Comparison of ENCODE assay signal across 16 mouse cellular contexts in the genomic region with DNA sequence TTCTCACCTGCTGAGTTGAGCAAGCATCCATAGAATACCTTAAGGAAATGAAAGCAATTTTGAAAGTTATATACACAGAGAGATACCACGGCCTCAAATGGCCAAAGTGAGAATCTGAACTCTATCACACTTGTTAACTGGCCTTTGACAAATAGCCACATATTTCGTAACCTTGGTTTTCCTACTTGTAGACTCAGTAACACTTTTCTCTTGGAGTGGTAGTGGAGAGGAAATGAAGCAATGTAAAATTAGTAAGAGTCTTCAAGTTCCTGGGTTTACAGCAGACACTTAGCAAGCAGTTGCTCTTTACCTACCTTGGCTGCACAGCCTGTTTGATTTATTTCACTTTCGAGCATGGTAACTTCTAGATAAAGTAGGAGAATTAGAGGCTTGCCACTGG. TPM values are rescaled to one million over a fixed set of nuclear protein-coding genes. Genes with fewer than 3 reads are reported as not detected.
DNase-seq lines count a peak whose midpoint lies in the region; ATAC-seq and TF ChIP-seq lines count a peak whose summit lies in the region.
"Had no signal": no experiment of that assay in that cellular context is flagged by ENCODE, and none has a peak within 500 bp of the region (broad histone marks: within the 10 kb centered on the region; RNA-seq: fewer than 3 reads in every experiment).

No protein-coding gene starts in this region.

- no peak for DNase-seq in heart, adult 11 months
- DNase-seq in lung, adult 2 months, result no peak
- no peak for DNase-seq in testis, postnatal 10 days (ENCODE audit: low spot score)
- DNase-seq: cerebellum, postnatal 25 days; heart, postnatal 36 days; kidney, postnatal 10 days had no signal

- ATAC-seq in heart, embryonic 15.5 days (replicated peaks; ENCODE audit: insufficient number of reproducible peaks, insufficient read depth, low FRiP score, low read depth), result no peak
- no peak for ATAC-seq in lung, embryonic 15.5 days (ENCODE audit: borderline replicate concordance, extremely low read depth, low FRiP score, low TSS enrichment)
- ATAC-seq in megakaryocyte, adult 5-6 weeks (ENCODE audit: poor library complexity, severe bottlenecking), result peak; percentile 26; the same call in 1 of the 2 replicates
- ATAC-seq in cerebellum, adult (ENCODE audit: insufficient number of reproducible peaks, low FRiP score, low TSS enrichment), result no peak
- ATAC-seq: forebrain, embryonic 16.5 days; hindbrain, embryonic 16.5 days; intestine, postnatal 0 days; midbrain, embryonic 13.5 days had no signal

- no peaks in the 10 kb centered on the region for H3K9me3 ChIP-seq in heart, embryonic 15.5 days (replicated peaks)
- H3K9me3 ChIP-seq in lung, embryonic 15.5 days, result no peaks in the 10 kb centered on the region
- H3K9me3 ChIP-seq: midbrain, embryonic 13.5 days had no signal

- H3K4me1 ChIP-seq in heart, embryonic 15.5 days (replicated peaks), result 0 out of 2 replicates have a peak, but pooled peaks cover 10% of the 10 kb centered on the region
- H3K4me1 ChIP-seq in lung, embryonic 15.5 days, result peaks cover 18% of the 10 kb centered on the region; the same call in 1 of the 2 replicates
- H3K4me1 ChIP-seq in lung, adult 2 months (ENCODE audit: control insufficient read depth, insufficient read depth, low read length), result peaks cover 11% of the 10 kb centered on the region
- H3K4me1 ChIP-seq in bone marrow macrophage, adult 2 months (ENCODE audit: control insufficient read depth, insufficient read depth, low read length), result peaks cover 31% of the 10 kb centered on the region
- H3K4me1 ChIP-seq: midbrain, embryonic 13.5 days had no signal

- peak overlapping the region; percentile 10; the same call in 1 of the 2 replicates for H3K27ac ChIP-seq in heart, embryonic 15.5 days
- peak overlapping the region; percentile 87 for H3K27ac ChIP-seq in lung, embryonic 15.5 days
- H3K27ac ChIP-seq in bone marrow macrophage, adult 2 months (ENCODE audit: insufficient read depth, low read depth, low read length), result peak overlapping the region; percentile 26; the same call in 1 of the 2 replicates
- H3K27ac ChIP-seq: midbrain, embryonic 13.5 days had no signal

- no peak overlapping the region for H3K4me2 ChIP-seq in heart, embryonic 15.5 days
- no peak overlapping the region for H3K4me2 ChIP-seq in lung, embryonic 15.5 days
- H3K4me2 ChIP-seq: midbrain, embryonic 13.5 days had no signal

- no peak overlapping the region for H3K9ac ChIP-seq in heart, embryonic 15.5 days
- no peak overlapping the region for H3K9ac ChIP-seq in lung, embryonic 15.5 days
- H3K9ac ChIP-seq: midbrain, embryonic 13.5 days had no signal

- TF ChIP-seq CTCF in lung, adult 2 months (IDR thresholded peaks at IDR 0.05; ENCODE audit: insufficient read depth, low read length), result no peak
- no peak for TF ChIP-seq CTCF in bone marrow macrophage, adult 2 months (IDR thresholded peaks at IDR 0.05; ENCODE audit: low read depth, low read length)

- H3K27me3 ChIP-seq in heart, embryonic 15.5 days, result no peaks in the 10 kb centered on the region
- H3K27me3 ChIP-seq in lung, embryonic 15.5 days, result no peaks in the 10 kb centered on the region
- H3K27me3 ChIP-seq: midbrain, embryonic 13.5 days had no signal

- no peak for TF ChIP-seq POLR2A in lung, adult 2 months (IDR thresholded peaks at IDR 0.05; ENCODE audit: borderline replicate concordance, extremely low read depth, low read depth, low read length)
- no peak for TF ChIP-seq POLR2A in bone marrow macrophage, adult 2 months (IDR thresholded peaks at IDR 0.05; ENCODE audit: borderline replicate concordance, low read depth, low read length)

- H3K36me3 ChIP-seq in heart, embryonic 15.5 days, result no peaks in the 10 kb centered on the region
- no peaks in the 10 kb centered on the region for H3K36me3 ChIP-seq in lung, embryonic 15.5 days
- H3K36me3 ChIP-seq: midbrain, embryonic 13.5 days had no signal

- WGBS in heart, embryonic 15.5 days, result 64% methylated on average over 3 of the region's 3 CpGs
- WGBS in lung, embryonic 15.5 days, result 49% methylated on average over 3 of the region's 3 CpGs
- 42% methylated on average over 3 of the region's 3 CpGs for whole genome bisulfite sequencing in lung, adult 2 months

- no peak overlapping the region for H3K4me3 ChIP-seq in heart, embryonic 15.5 days
- H3K4me3 ChIP-seq in lung, embryonic 15.5 days, result no peak overlapping the region
- no peak overlapping the region for H3K4me3 ChIP-seq in lung, adult 2 months (replicated peaks; ENCODE audit: extremely low read depth, low read depth, low read length)
- no peak overlapping the region; the same call in 1 of the 2 replicates for H3K4me3 ChIP-seq in bone marrow macrophage, adult 2 months (ENCODE audit: insufficient read depth, low read length)
- H3K4me3 ChIP-seq: midbrain, embryonic 13.5 days had no signal

RNA-seq across cellular contexts. Expression of gene Ch25h, which starts 30.2 kb away (rescaled TPM):
- 3.0 and 3.4 TPM in 2 replicates for polyA plus RNA-seq in heart, embryonic 15.5 days (2015; fragmentation: Nextera tagmentation; extraction: Ambion mirVana)
- 0.60 and 0.66 TPM in 2 replicates for polyA plus RNA-seq in lung, embryonic 15.5 days (2015; fragmentation: Nextera tagmentation; extraction: Ambion mirVana)
- 22.9 and 32.8 TPM in 2 replicates for polyA plus RNA-seq in lung, adult 2 months (2012; rRNA removed)
- 4.4 and 5.0 TPM in 2 replicates for polyA plus RNA-seq in bone marrow macrophage, adult 2 months (2012; ENCODE audit: insufficient read depth, insufficient read length, missing spikeins)
- not detected in 2 replicates for total RNA-seq in megakaryocyte, adult 5-6 weeks (2015)
- not detected in 2 replicates for total RNA-seq in megakaryocyte, adult 5-6 weeks (2017)
- total RNA-seq: neutrophil, adult 5-6 weeks had no signal

Comparison
In these comparisons a context has a peak if more than half of its experiments do, and no peak if none do; other contexts are left out.
1. H3K27ac ChIP-seq: peak in every context shown above with its lines; median percentile 87 in lung, embryonic 15.5 days; 26 in bone marrow macrophage, adult 2 months; 10 in heart, embryonic 15.5 days.